Mouse (Mus musculus): Measurements from ENCODE around the gene C1qc.

Gene C1qc

DNA sequence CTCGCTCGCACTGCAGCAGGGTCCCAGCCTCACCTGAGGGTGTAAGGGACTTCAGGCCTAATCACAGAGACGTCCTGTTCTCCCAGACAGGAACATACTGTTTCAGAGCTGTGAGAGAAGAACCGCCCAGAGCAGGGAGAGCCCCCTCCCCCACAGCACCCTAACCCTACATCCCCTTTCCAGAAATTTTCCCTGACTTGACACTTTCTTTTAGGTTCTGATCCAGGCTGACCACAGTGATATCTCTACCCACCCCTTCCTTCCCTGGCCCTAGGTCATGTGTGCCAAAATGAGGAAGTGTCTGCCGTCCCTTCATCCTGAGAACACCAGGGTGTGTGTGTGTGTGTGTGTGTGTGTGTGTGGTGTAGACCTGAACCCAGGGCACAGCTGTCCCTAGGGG, at the start of gene C1qc:
C1qc (minus strand) TSS at position 255 of the 400 bp plus-strand sequence.
- DNase-seq = no peak

GRCm38 (mm10) chr4:136937935-136938334, 45.1 kb upstream of the C1qc start:
- DNase-seq = peak; percentile 15

DNA sequence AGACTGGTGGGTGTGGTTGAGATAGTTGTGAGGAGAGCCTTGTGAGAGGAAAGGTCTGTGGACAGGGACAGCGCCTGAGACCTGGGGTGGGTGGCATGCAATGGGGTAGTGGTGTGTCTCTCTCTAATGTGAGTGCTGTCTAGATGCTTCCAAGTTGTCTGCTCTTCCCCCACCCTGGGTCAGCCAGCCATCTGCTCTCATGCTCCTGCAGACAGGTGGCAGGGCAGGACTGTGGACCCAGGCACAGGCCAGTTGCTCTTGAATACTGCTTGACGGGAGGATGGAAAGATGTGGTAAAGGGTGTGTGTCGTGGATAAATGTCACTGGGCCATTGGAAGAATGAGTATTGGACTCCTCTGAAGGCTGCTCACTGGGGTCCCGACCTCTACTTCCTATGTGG, 44.5 kb upstream of the C1qc start:
- DNase-seq = peak; percentile 78

GRCm38 (mm10) chr4:136934746-136935613, 42.1 kb upstream of the C1qc start:
- DNase-seq = no peak

- DNase-seq = no peak
These were observed 37.6 kb upstream of the C1qc start for GRCm38 (mm10) chr4:136930474-136930873.

DNA sequence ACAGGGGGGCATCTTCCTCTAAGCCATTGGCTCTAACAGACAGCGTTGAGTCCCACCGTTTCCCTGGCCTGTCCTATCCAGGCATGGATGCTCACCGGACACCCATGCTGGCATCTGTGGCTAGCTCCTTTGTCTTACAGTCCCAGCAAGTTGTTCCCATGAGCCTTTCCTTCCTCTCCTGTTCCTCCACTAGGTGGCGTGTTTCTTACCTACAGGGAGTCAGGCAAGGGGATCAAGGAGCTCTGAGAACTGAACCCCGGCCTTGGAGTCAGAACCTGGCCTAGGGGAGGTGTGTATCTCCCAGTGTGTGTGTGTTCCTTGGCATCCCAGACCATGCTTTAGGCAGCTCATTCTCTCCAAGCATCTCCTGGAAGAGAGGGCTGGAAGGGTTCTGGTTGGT, 36.1 kb upstream of the C1qc start:
- peak; percentile 58 for DNase-seq

GRCm38 (mm10) chr4:136925804-136926203, 32.9 kb upstream of the C1qc start:
- DNase-seq = no peak

DNA sequence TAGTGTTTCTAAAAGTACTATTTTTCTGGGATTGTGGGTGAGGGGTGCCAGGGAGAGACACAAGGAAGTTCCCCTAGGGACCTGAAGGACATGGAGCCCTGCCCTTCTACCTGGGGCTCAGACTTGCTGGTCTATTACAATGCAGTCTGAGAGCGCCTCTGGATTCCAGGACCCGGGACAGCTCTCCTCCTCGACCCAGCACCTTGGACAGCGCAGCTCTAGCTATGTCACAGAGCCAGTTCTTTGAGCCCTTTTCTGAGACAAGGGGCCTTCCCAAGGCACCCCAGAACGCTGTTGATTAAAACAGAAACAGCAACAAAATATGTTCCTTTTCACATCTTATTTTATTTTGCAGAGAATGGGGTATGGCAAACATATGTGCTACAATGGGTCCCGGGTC, 31.7 kb upstream of the C1qc start:
- DNase-seq = no peak

DNA sequence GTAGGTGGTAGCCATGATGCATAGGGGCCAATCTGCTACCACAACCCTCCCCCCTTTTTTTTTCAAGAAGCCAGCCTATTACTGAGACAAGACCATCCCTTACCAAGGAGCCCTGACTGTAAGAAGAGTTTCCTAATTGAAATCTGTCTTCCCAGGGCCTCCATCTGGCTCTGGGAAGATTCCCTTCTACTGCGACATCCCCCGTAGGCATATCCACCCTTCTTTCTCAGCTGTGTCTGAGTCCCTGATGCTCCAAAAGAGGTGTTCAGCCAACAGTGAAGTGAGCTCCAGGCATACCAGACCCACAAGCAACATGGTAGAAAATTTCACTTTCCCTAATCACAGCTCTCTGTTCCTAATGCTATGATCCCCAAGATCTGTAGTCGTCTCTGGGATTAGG, 26.7 kb upstream of the C1qc start:
- DNase-seq = no peak

DNA sequence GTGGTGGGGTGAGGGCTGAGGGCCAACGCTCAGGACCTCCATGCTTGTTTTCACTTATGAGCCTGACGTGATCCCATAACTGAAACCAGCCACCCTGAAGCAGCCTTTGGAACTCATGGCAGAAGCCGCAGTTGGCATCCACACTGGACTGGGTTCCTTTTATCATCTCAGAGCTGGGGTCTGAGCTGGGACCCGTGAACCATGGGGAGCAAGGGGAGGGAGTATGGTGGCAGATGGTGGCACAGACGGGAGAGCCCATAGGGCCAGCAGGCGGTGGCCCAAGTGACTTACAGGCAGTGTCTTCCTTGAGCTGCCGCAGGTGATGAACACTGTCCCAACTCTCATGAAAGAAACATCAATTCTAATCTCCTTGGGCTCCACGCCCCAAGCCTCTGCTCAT, 26.0 kb upstream of the C1qc start:
- no peak for DNase-seq

GRCm38 (mm10) chr4:136917165-136917524, 24.3 kb upstream of the C1qc start:
- peak; percentile 22 for DNase-seq

GRCm38 (mm10) chr4:136916359-136917164, 23.7 kb upstream of the C1qc start:
- DNase-seq = peak; percentile 53

- DNase-seq = no peak
These were observed 20.0 kb upstream of the C1qc start for GRCm38 (mm10) chr4:136912841-136913240.

DNA sequence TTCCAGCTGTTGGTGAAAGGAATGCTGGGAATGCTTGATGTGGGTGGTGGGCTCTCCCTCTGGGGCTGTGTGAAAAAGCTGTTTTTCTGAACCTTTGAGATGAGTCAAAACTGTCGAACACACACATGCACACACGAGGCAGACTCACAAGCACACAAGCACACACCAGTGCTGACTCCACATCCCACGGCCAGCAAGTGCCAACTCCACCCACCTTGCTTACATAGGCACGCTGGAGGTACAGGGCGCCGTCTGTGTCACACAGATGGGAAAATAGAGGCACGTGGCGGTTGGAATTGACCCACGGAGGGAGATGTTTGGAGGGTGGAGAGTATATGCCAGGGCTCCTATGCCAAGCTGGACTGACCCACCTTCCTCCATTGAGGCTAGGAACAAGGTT, 18.9 kb upstream of the C1qc start:
- no peak for DNase-seq

DNA sequence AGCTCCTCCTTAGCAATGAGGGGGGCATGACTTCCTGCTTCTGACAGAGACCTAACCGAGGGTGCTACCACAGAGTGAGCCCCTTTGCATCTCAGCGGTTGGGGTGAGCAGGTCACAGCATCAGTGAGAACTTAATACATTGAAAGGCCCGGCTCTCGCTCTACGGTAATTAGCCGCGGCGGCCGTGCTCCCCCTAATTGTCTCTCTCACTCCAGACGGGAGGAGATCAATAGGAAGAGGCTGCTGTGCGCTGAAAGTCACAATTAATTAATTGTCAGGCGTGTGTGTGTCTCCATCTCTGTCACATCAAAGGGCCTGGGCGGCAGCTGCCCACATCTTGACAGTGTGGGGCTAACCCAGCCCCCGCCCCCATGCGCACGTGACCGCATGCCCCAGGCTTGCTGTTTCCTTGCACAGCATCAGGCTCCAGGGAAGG, 18.4 kb upstream of the C1qc start:
- no peak for DNase-seq

GRCm38 (mm10) chr4:136907809-136908208, 14.9 kb upstream of the C1qc start:
- no peak for DNase-seq

DNA sequence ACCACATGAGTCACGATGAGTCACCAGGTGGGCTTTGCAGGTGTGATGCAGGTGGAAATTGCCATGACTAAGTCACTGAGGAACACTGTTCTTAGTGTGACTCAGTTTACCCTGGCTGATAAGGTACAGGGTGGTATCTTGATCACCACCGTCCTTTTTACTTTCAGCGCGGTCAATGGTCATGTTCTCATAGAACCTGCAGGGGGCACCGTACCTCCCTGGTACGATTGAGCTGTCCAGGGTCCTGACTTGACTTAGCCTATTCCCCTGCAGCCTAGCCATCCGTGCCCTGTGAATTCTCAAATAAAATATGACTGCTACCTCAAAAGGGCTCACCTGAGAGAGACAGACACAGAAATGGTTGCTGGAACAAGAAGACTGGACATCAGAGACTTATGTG, 14.2 kb upstream of the C1qc start:
- no peak for DNase-seq

DNA sequence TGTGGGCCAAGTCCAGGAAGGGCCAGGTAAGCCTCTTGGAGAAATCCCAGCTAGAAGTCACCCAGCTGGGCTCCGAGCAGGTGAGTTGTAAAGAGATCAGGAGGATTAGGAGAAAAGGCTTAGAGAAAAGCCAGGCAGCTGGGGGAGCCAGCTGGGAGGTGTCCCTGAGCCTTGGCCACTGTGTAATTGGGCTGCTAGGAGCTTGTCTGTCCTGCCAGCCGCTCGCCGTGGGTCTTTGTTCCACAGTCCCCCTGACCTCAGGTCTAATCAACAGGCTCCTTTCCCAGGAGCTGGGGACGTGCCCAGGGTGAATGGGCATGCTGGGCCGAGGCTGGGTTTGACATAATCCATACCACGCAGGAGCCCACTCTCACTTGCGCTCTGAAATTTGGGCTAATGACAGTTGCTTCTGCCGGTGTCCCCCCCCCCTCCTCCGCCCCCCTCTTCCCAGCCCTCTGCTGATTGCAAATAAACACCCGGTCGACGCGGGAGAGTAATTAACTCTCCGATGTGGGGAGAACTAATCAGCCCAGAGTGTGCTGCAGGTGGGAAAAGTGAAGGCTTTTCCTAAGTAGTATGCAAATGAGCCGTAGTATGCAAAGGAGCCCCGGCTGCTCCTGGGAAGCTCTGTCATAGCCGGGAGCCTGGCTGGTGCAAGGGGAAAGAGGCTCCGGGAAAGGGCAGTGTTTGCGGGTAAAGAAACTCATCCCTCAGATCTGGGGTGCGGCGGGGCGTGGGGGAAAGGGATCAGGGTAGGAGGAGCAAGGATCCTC, 12.1 kb upstream of the C1qc start:
- DNase-seq = no peak

DNA sequence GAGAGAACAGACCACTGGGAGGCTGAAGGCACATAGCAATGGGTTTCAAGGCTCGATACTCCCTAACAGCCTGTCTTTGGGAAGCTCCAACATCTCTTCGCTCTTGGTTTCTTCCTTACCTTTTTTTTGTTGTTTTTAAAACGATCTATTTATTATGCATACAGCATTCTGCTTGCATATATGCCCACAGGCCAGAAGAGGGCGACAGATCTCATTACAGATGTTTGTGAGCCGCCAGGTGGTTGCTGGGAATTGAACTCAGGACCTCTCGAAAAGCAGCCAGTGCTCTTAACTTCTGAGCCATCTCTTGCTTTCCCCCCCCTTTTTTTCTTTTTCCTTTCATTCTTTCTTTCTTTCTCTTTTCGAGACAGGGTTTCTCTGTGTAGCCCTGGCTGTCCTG, 6.3 kb upstream of the C1qc start:
- DNase-seq = no peak

DNA sequence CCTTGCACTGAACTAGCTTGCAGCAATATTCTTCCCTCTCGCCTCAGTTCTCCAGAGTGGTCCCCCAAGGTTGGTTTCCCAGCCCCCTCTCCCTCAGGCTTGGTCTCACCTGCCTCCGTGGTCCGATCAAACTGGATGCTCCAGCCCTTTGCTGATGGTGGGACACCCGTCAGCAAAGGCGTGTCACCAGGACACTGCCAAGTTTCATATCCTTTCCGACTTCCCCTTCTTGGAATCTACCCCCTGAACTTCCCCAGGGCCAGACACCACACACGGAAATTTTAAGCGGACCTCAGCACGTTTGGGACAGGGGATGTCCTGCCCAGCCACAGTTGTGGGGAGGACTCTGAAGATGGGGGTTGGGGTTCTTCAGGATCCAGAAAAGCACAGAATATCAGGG, 5.8 kb upstream of the C1qc start, which contains the start of gene C1qa:
C1qa (minus strand) TSS at position 167 of the 400 bp plus-strand sequence.
- DNase-seq = no peak

GRCm38 (mm10) chr4:136898084-136898598, 5.3 kb upstream of the C1qc start:
- no peak for DNase-seq

GRCm38 (mm10) chr4:136896461-136896860, 3.6 kb upstream of the C1qc start:
- no peak for DNase-seq

DNA sequence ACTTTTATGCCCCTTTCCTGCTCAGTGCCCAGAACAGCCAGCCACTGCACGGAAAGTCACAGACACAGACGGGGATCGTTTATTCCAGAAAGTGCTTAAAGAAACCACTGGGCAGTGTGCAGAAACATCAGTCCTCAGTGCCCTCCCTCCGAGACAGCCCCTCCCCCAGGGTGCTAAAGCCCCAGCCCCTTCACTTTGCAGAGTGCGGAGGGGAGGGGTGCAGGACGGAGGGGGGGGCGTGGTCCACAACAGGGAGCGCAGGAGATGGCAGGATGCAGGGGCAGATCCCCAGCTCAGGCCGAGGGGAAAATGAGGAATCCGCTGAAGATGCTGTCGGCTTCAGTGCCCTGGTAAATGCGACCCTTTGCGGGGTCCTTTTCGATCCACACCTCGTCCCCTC, 3.0 kb upstream of the C1qc start:
- DNase-seq = no peak

All from cerebellum, adult 11-12 months (tissue).